Mouse (Mus musculus) CH12.LX (cell line): ENCODE results near the gene Tmem266. TPM values are rescaled to one million over a fixed set of nuclear protein-coding genes. Genes with fewer than 3 reads are reported as not detected.

Experiments
- DNase-seq: peaks from one replicate; pipeline ENCODE4 v3.0.0-alpha.2; 2013; ENCODE audit errors: extremely low read depth
- H3K27ac ChIP-seq: 2 replicates; pipeline ENCODE4 v1.5.1; 2012; ENCODE audit warnings: low read depth, mild to moderate bottlenecking, control low read depth, moderate library complexity; ENCODE audit not compliant: insufficient read depth
- H3K27me3 ChIP-seq: replicated peaks from 2 replicates; pipeline ENCODE3; 2012; ENCODE audit warnings: inconsistent platforms
- H3K36me3 ChIP-seq, 2 experiments: replicated peaks in 1 of 2; 2 replicates each; pipeline versions ENCODE3 to v1.6.1; 2012; ENCODE audit warnings: inconsistent platforms in 1 of 2, low read length in 1 of 2, mild to moderate bottlenecking in 1 of 2, mixed read lengths in 1 of 2, moderate library complexity in 1 of 2; ENCODE audit not compliant: control insufficient read depth in 1 of 2, insufficient read depth in 1 of 2
- H3K4me1 ChIP-seq, 2 experiments: 2 replicates each; pipeline ENCODE4 v1.6.1; 2012; ENCODE audit warnings: inconsistent platforms in 1 of 2, moderate library complexity in 1 of 2; ENCODE audit not compliant: insufficient read depth in 2 of 2, control insufficient read depth in 1 of 2
- H3K4me2 ChIP-seq: 2 replicates; pipeline ENCODE4 v1.6.1; 2012; ENCODE audit warnings: low read depth, mild to moderate bottlenecking, control low read depth; ENCODE audit not compliant: poor library complexity, insufficient read depth, severe bottlenecking
- H3K4me3 ChIP-seq, 3 experiments: fragments of 150-350 bp in 1 of 3; sonication (generic) in 1 of 3; replicated peaks in 1 of 3; 2 replicates each; pipeline versions ENCODE3 to v1.5.1; 2011 to 2012; ENCODE audit warnings: low read depth in 2 of 3, low read length in 2 of 3, mild to moderate bottlenecking in 2 of 3, moderate library complexity in 2 of 3, control low read depth in 1 of 3, improper control_type of control experiment in 1 of 3, inconsistent platforms in 1 of 3, mixed read lengths in 1 of 3; ENCODE audit not compliant: poor library complexity in 1 of 3
- H3K79me2 ChIP-seq: replicated peaks from 2 replicates; pipeline ENCODE4 v1.6.1; 2012; ENCODE audit warnings: mild to moderate bottlenecking, moderate library complexity; ENCODE audit not compliant: control insufficient read depth, poor library complexity, insufficient read depth, severe bottlenecking; ENCODE audit errors: extremely low read depth
- H3K9ac ChIP-seq: 2 replicates; pipeline ENCODE4 v1.6.1; 2012; ENCODE audit warnings: low read depth, mild to moderate bottlenecking, control low read depth, moderate library complexity; ENCODE audit not compliant: insufficient read depth
- H3K9me3 ChIP-seq: replicated peaks from 2 replicates; pipeline ENCODE3; 2012; ENCODE audit warnings: low read length, inconsistent platforms, mixed read lengths
- CHD1 ChIP-seq: IDR thresholded peaks from 2 replicates; pipeline ENCODE4 v1.6.1; 2012; ENCODE audit warnings: low read depth, low read length, improper control_type of control experiment, inconsistent platforms
- CTCF ChIP-seq, 2 experiments: IDR thresholded peaks in 1 of 2; conservative IDR thresholded peaks in 1 of 2; 2 replicates each; pipeline ENCODE4 v1.5.1; 2011 to 2012; ENCODE audit warnings: low read depth in 2 of 2, low read length in 2 of 2, improper control_type of control experiment in 1 of 2, inconsistent platforms in 1 of 2, mild to moderate bottlenecking in 1 of 2, moderate library complexity in 1 of 2
- E2F4 ChIP-seq: IDR thresholded peaks from 2 replicates; pipeline ENCODE4 v1.6.1; 2011; ENCODE audit warnings: low read depth, low read length, improper control_type of control experiment; ENCODE audit not compliant: insufficient replicate concordance
- EP300 ChIP-seq: IDR thresholded peaks from 2 replicates; pipeline ENCODE4 v1.6.1; 2011; ENCODE audit warnings: low read length, improper control_type of control experiment
- IRF4 ChIP-seq: IDR thresholded peaks from 2 replicates; pipeline ENCODE4 v1.6.1; 2014; ENCODE audit warnings: low read depth, mild to moderate bottlenecking, inconsistent platforms, low read length, improper control_type of control experiment
- JUN ChIP-seq: IDR thresholded peaks from 2 replicates; pipeline ENCODE4 v1.6.1; 2011; ENCODE audit warnings: low read depth, mild to moderate bottlenecking, low read length, improper control_type of control experiment, moderate library complexity; ENCODE audit not compliant: insufficient read depth
- JUND ChIP-seq: conservative IDR thresholded peaks from 2 replicates; pipeline ENCODE4 v1.6.1; 2011; ENCODE audit warnings: low read depth, low read length, improper control_type of control experiment
- KAT2A ChIP-seq: IDR thresholded peaks from 2 replicates; pipeline ENCODE4 v1.6.1; 2012; ENCODE audit warnings: low read length, improper control_type of control experiment, inconsistent platforms; ENCODE audit not compliant: insufficient replicate concordance
- MAFK ChIP-seq: IDR thresholded peaks from 2 replicates; pipeline ENCODE4 v1.6.1; 2011; ENCODE audit warnings: low read length, improper control_type of control experiment; ENCODE audit not compliant: insufficient replicate concordance
- MAX ChIP-seq: IDR thresholded peaks from 2 replicates; pipeline ENCODE4 v1.6.1; 2011; ENCODE audit warnings: low read length, improper control_type of control experiment
- MAZ ChIP-seq: IDR thresholded peaks from 2 replicates; pipeline ENCODE4 v1.6.1; 2012; ENCODE audit warnings: low read depth, mild to moderate bottlenecking, inconsistent platforms, low read length, improper control_type of control experiment, moderate library complexity
- MXI1 ChIP-seq: IDR thresholded peaks from 2 replicates; pipeline ENCODE4 v1.6.1; 2011; ENCODE audit warnings: mild to moderate bottlenecking, low read depth, low read length, improper control_type of control experiment
- MYC ChIP-seq: IDR thresholded peaks from 2 replicates; pipeline ENCODE4 v1.6.1; 2011; ENCODE audit warnings: low read depth, mild to moderate bottlenecking, improper control_type of control experiment, low read length
- POLR2AphosphoS2 ChIP-seq: IDR thresholded peaks from 2 replicates; pipeline ENCODE4 v1.6.1; 2011; ENCODE audit warnings: low read depth, low read length, improper control_type of control experiment
- RCOR1 ChIP-seq: conservative IDR thresholded peaks from 2 replicates; pipeline ENCODE4 v1.6.1; 2012; ENCODE audit warnings: low read depth, mild to moderate bottlenecking, inconsistent platforms, low read length, improper control_type of control experiment
- TBP ChIP-seq: conservative IDR thresholded peaks from 2 replicates; pipeline ENCODE4 v1.6.1; 2011; ENCODE audit warnings: low read depth, low read length, improper control_type of control experiment
- UBTF ChIP-seq: IDR thresholded peaks from 2 replicates; pipeline ENCODE4 v1.6.1; 2012; ENCODE audit warnings: low read depth, mild to moderate bottlenecking, inconsistent platforms, low read length, improper control_type of control experiment, moderate library complexity
- ZKSCAN1 ChIP-seq: IDR thresholded peaks from 2 replicates; pipeline ENCODE4 v1.6.1; 2012; ENCODE audit warnings: low read depth, inconsistent platforms, low read length, improper control_type of control experiment, borderline replicate concordance
- dilution Hi-C: fragments of 300-500 bp; cut with MboI; formaldehyde crosslinking; loops from 2 replicates; pipeline ENCODE4 v1.14.3; 2020; ENCODE audit warnings: low sequenced_read_pairs; ENCODE audit not compliant: extremely low pct_unique_long_range_greater_than_20kb, extremely low pct_ligation_motif_present
- in situ Hi-C: fragments of 300-500 bp; cut with MboI; formaldehyde crosslinking; loops from 3 replicates; pipeline ENCODE4 v1.14.3; 2019; ENCODE audit warnings: low sequenced_read_pairs, low pct_ligation_motif_present, low pct_unique_long_range_greater_than_20kb, mixed read lengths
- polyA plus RNA-seq: library from polyadenylated mRNA; unstranded; fragments of >175 nt; gene quantifications from 2 replicates; pipeline ENCODE4 v1.2.1, GENCODE M21; 2012; ENCODE audit warnings: low read depth; ENCODE audit not compliant: insufficient read length
- total RNA-seq, 2 experiments: library from RNA; depleted of rRNA; stranded (reverse); fragments of 300-350 nt in 1 of 2; fragments of >200 nt in 1 of 2; gene quantifications; 2 replicates each; pipeline ENCODE4 v1.2.3; 2012 to 2014

Tmem266 gene
- total and polyA plus RNA-seq, 3 experiments, result not detected

- Histone ChIP-seq H3K9ac (no peak overlapping the region), H3K4me2 (no peak overlapping the region), H3K27me3 (peaks cover 11% of the 10 kb centered on the region), H3K4me3 (no peak overlapping the region), H3K4me1 (peaks cover 0 to 5% of the 10 kb centered on the region in 2 experiments; a peak in 1 of 4 replicates), H3K79me2 (no peaks in the 10 kb centered on the region), H3K36me3 (no peaks in the 10 kb centered on the region), H3K27ac (no peak overlapping the region)
- in situ Hi-C loops (no loop called here), dilution Hi-C loops (no loop called here)
- TF ChIP-seq MAZ (no peak), ZKSCAN1 (no peak), JUND (no peak), RCOR1 (no peak), KAT2A (no peak), MAX (no peak)
- TF ChIP-seq, all 38 proteins: peak for 0
- H3K9me3 ChIP-seq, result no peaks in the 10 kb centered on the region
- no peak for DNase-seq
Measured at GRCm38 (mm10) chr9:55357164-55357563, 30.5 kb downstream of the Tmem266 start.

DNA sequence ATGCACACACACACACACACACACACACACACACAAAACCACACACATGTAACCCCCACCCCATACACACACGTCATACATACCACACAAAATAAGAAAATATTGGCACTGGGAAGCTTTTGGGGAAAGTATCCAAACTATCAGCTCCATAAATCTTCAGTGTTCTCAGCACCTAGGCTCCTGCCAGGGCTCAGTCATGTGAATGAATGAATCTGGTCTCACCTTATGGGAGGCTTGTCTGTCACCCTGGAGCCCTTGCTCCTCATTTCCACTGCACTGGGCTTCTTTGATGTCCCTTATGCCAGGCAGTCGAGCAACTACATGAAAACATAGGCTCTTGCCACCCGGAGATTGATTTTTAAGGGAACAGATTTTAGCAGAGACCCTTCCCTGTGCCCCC is 33.7 kb downstream of the Tmem266 start:
- no peak for DNase-seq
- TF ChIP-seq POLR2AphosphoS2 (no peak), IRF4 (no peak), MYC (no peak), RCOR1 (no peak), EP300 (no peak), ZKSCAN1 (no peak), MAFK (no peak), TBP (no peak), JUN (no peak), CHD1 (no peak), UBTF (no peak), MXI1 (no peak), E2F4 (no peak), MAZ (no peak), MAX (no peak), CTCF (conservative IDR thresholded peaks at IDR 0.05 in 1 of 2, IDR thresholded peaks at IDR 0.05 in 1 of 2; ENCODE audit: low read depth in 2 of 2, low read length in 2 of 2) (no peak)
- TF ChIP-seq, all 38 proteins: peak for 0

More for the DNA sequence above, 33.7 kb downstream of the Tmem266 start:
- Histone ChIP-seq H3K79me2 (no peaks in the 10 kb centered on the region), H3K36me3 (no peaks in the 10 kb centered on the region), H3K4me3 (no peak overlapping the region), H3K27me3 (peaks cover 6% of the 10 kb centered on the region), H3K4me1 (peaks cover 0 to 10% of the 10 kb centered on the region in 2 experiments; a peak in 2 of 4 replicates), H3K9ac (no peak overlapping the region), H3K9me3 (no peaks in the 10 kb centered on the region), H3K27ac (no peak overlapping the region), H3K4me2 (no peak overlapping the region)
- dilution Hi-C loops (no loop called here), in situ Hi-C loops (no loop called here)
